Mouse (Mus musculus) forebrain, embryonic 12.5 days (tissue): ENCODE results near the gene Sppl2b. TPM values are rescaled to one million over a fixed set of nuclear protein-coding genes. Genes with fewer than 3 reads are reported as not detected.
"Not testable (repeated sequence)": the region's sequence is repeated elsewhere in the genome, so short reads cannot be mapped to it uniquely, and the experiment has no call there.

Source experiments
- ATAC-seq: fragments of 200-750 bp; cut with Nextera tagmentation; 2 replicates; pipeline ENCODE4 v1.8.0; 2017; ENCODE audit warnings: moderate TSS enrichment; ENCODE audit not compliant: low FRiP score
- H3K27ac ChIP-seq: fragments of 300-500 bp; sonication (generic); 2 replicates; pipeline ENCODE4 v1.5.1; 2016; ENCODE audit warnings: mild to moderate bottlenecking
- H3K27me3 ChIP-seq: fragments of 300-500 bp; sonication (generic); 2 replicates; pipeline ENCODE4 v1.6.1; 2016; ENCODE audit warnings: mild to moderate bottlenecking
- H3K36me3 ChIP-seq: fragments of 300-500 bp; sonication (generic); replicated peaks from 2 replicates; pipeline ENCODE4 v1.6.1; 2016; ENCODE audit warnings: mild to moderate bottlenecking
- H3K4me1 ChIP-seq: fragments of 300-500 bp; sonication (generic); 2 replicates; pipeline ENCODE4 v1.6.1; 2016
- H3K4me2 ChIP-seq: fragments of 300-500 bp; sonication (generic); 2 replicates; pipeline ENCODE4 v1.6.1; 2016; ENCODE audit warnings: mild to moderate bottlenecking, moderate library complexity
- H3K4me3 ChIP-seq: fragments of 300-500 bp; sonication (generic); replicated peaks from 2 replicates; pipeline ENCODE4 v1.5.1; 2016; ENCODE audit warnings: mild to moderate bottlenecking
- H3K9ac ChIP-seq: fragments of 300-500 bp; sonication (generic); 2 replicates; pipeline ENCODE4 v1.6.1; 2016; ENCODE audit warnings: mild to moderate bottlenecking
- H3K9me3 ChIP-seq: fragments of 300-500 bp; sonication (generic); 2 replicates; pipeline ENCODE4 v1.6.1; 2016
- WGBS: fragments of 180-500 bp; shearing (Covaris S2); methylation state at CpG from one replicate; pipeline ENCODE4 v1.1.7; 2016; 5-methylcytosine and 5-hydroxymethylcytosine counted together
- polyA plus RNA-seq: library from polyadenylated mRNA; unstranded; fragments of >200 nt; fragmentation: Nextera tagmentation; extraction: Ambion mirVana; gene quantifications from 2 replicates; pipeline ENCODE4 v1.2.1, GENCODE M21; 2016

The Sppl2b gene
- polyA plus RNA-seq, 1 experiment from 2014 or later, result 43.3 TPM

GRCm38 (mm10) chr10:80814800-80815199 lies 40.3 kb upstream of the Sppl2b start:
- no peak for ATAC-seq
- no peak overlapping the region for H3K9ac ChIP-seq
- peaks cover 6% of the 10 kb centered on the region for H3K4me1 ChIP-seq
- 73% methylated on average over 7 of the region's 7 CpGs for WGBS
- no peak overlapping the region for H3K4me2 ChIP-seq
- no peak overlapping the region for H3K27ac ChIP-seq
- H3K27me3 ChIP-seq, result peaks cover 29% of the 10 kb centered on the region
- no peaks in the 10 kb centered on the region for H3K36me3 ChIP-seq
- no peak overlapping the region for H3K4me3 ChIP-seq
- no peaks in the 10 kb centered on the region for H3K9me3 ChIP-seq

GRCm38 (mm10) chr10:80816303-80816702 lies 38.8 kb upstream of the Sppl2b start:
- 82% methylated on average over 3 of the region's 3 CpGs for WGBS
- H3K4me2 ChIP-seq, H3K9ac ChIP-seq, H3K4me1 ChIP-seq, H3K27ac ChIP-seq, H3K36me3 ChIP-seq, H3K9me3 ChIP-seq, ATAC-seq, H3K4me3 ChIP-seq: not testable (repeated sequence)
- peaks cover 14% of the 10 kb centered on the region for H3K27me3 ChIP-seq

GRCm38 (mm10) chr10:80817164-80817563 lies 37.9 kb upstream of the Sppl2b start:
- Histone ChIP-seq H3K9me3 (no peaks in the 10 kb centered on the region), H3K4me1 (no peaks in the 10 kb centered on the region), H3K27me3 (peaks cover 14% of the 10 kb centered on the region), H3K27ac (no peak overlapping the region), H3K4me2 (no peak overlapping the region), H3K4me3 (no peak overlapping the region), H3K9ac (no peak overlapping the region), H3K36me3 (no peaks in the 10 kb centered on the region)
- WGBS, result 83% methylated on average over 2 of the region's 2 CpGs
- ATAC-seq, result no peak

- H3K27ac ChIP-seq, H3K4me1 ChIP-seq, ATAC-seq, H3K9ac ChIP-seq, H3K4me3 ChIP-seq, H3K36me3 ChIP-seq, H3K9me3 ChIP-seq, H3K4me2 ChIP-seq, H3K27me3 ChIP-seq: not testable (repeated sequence)
- WGBS, result 81% methylated on average over 7 of the region's 7 CpGs
Measured at GRCm38 (mm10) chr10:80817955-80818354, 37.1 kb upstream of the Sppl2b start.

- H3K27ac ChIP-seq, result no peak overlapping the region
- H3K36me3 ChIP-seq, result no peaks in the 10 kb centered on the region
- WGBS, result 56% methylated on average over 6 of the region's 6 CpGs
- no peaks in the 10 kb centered on the region for H3K9me3 ChIP-seq
- no peak overlapping the region for H3K4me3 ChIP-seq
- H3K4me2 ChIP-seq, result no peak overlapping the region
- no peak overlapping the region for H3K9ac ChIP-seq
- no peak for ATAC-seq
- H3K4me1 ChIP-seq, result no peaks in the 10 kb centered on the region
- H3K27me3 ChIP-seq, result no peaks in the 10 kb centered on the region
Measured at GRCm38 (mm10) chr10:80818599-80819281, 36.3 kb upstream of the Sppl2b start.

GRCm38 (mm10) chr10:80819406-80819805 lies 35.7 kb upstream of the Sppl2b start:
- no peaks in the 10 kb centered on the region for H3K36me3 ChIP-seq
- H3K4me1 ChIP-seq, result no peaks in the 10 kb centered on the region
- H3K4me3 ChIP-seq, result no peak overlapping the region
- H3K27me3 ChIP-seq, result no peaks in the 10 kb centered on the region
- WGBS, result 64% methylated on average over 3 of the region's 3 CpGs
- no peak overlapping the region for H3K4me2 ChIP-seq
- H3K9me3 ChIP-seq, result no peaks in the 10 kb centered on the region
- no peak overlapping the region for H3K27ac ChIP-seq
- H3K9ac ChIP-seq, result no peak overlapping the region
- no peak for ATAC-seq

- H3K4me1 ChIP-seq, result peaks cover 4% of the 10 kb centered on the region; the same call in 1 of the 2 replicates
- H3K27ac ChIP-seq, result no peak overlapping the region
- H3K9me3 ChIP-seq, result no peaks in the 10 kb centered on the region
- no peaks in the 10 kb centered on the region for H3K27me3 ChIP-seq
- no peak overlapping the region for H3K4me2 ChIP-seq
- H3K9ac ChIP-seq, result no peak overlapping the region
- H3K4me3 ChIP-seq, result no peak overlapping the region
- WGBS, result 47% methylated on average over 2 of the region's 2 CpGs
- no peaks in the 10 kb centered on the region for H3K36me3 ChIP-seq
- ATAC-seq, result no peak
Measured at GRCm38 (mm10) chr10:80821991-80822390, 33.1 kb upstream of the Sppl2b start.

- 85% methylated on average over 5 of the region's 5 CpGs for WGBS
- Histone ChIP-seq H3K27me3 (no peaks in the 10 kb centered on the region), H3K36me3 (no peaks in the 10 kb centered on the region), H3K27ac (no peak overlapping the region), H3K4me2 (no peak overlapping the region), H3K9me3 (no peaks in the 10 kb centered on the region), H3K4me3 (no peak overlapping the region), H3K9ac (no peak overlapping the region), H3K4me1 (peaks cover 7% of the 10 kb centered on the region)
- no peak for ATAC-seq
Measured at GRCm38 (mm10) chr10:80822528-80822927, 32.5 kb upstream of the Sppl2b start.

- Histone ChIP-seq H3K27me3 (no peaks in the 10 kb centered on the region), H3K9ac (no peak overlapping the region), H3K4me1 (peaks cover 15% of the 10 kb centered on the region), H3K36me3 (peaks cover under 1% of the 10 kb centered on the region; the same call in 1 of the 2 replicates), H3K9me3 (no peaks in the 10 kb centered on the region), H3K27ac (no peak overlapping the region), H3K4me3 (no peak overlapping the region), H3K4me2 (no peak overlapping the region)
- 90% methylated on average over 1 of the region's 1 CpGs for whole genome bisulfite sequencing
- no peak for ATAC-seq
Measured at GRCm38 (mm10) chr10:80823316-80823715, 31.8 kb upstream of the Sppl2b start.

GRCm38 (mm10) chr10:80823847-80824643 lies 31.0 kb upstream of the Sppl2b start:
- Histone ChIP-seq H3K27ac (no peak overlapping the region), H3K4me1 (peaks cover 19% of the 10 kb centered on the region), H3K27me3 (no peaks in the 10 kb centered on the region), H3K4me2 (no peak overlapping the region), H3K9ac (no peak overlapping the region), H3K36me3 (peaks cover 6% of the 10 kb centered on the region), H3K4me3 (no peak overlapping the region), H3K9me3 (no peaks in the 10 kb centered on the region)
- ATAC-seq, result no peak
- 74% methylated on average over 8 of the region's 8 CpGs for WGBS

GRCm38 (mm10) chr10:80824827-80825226 lies 30.2 kb upstream of the Sppl2b start:
- Histone ChIP-seq H3K4me1 (peaks cover 26% of the 10 kb centered on the region), H3K4me3 (no peak overlapping the region), H3K36me3 (peaks cover 14% of the 10 kb centered on the region), H3K9ac (no peak overlapping the region), H3K9me3 (no peaks in the 10 kb centered on the region), H3K27ac (no peak overlapping the region), H3K27me3 (no peaks in the 10 kb centered on the region), H3K4me2 (no peak overlapping the region)
- WGBS, result 80% methylated on average over 2 of the region's 2 CpGs
- no peak for ATAC-seq

GRCm38 (mm10) chr10:80826151-80827062 lies 28.7 kb upstream of the Sppl2b start, which contains the start of gene Oaz1:
Oaz1 (plus strand) TSS chr10:80826656.
- H3K27ac ChIP-seq, result peak within 1 kb of the TSS; percentile 94
- H3K36me3 ChIP-seq, result peaks cover 18% of the 10 kb centered on the region
- no peaks in the 10 kb centered on the region for H3K27me3 ChIP-seq
- H3K4me2 ChIP-seq, result peak within 1 kb of the TSS; percentile 99
- H3K9me3 ChIP-seq, result no peaks in the 10 kb centered on the region
- peak within 1 kb of the TSS; percentile 94 for H3K9ac ChIP-seq
- H3K4me3 ChIP-seq, result peak within 1 kb of the TSS; percentile 85
- H3K4me1 ChIP-seq, result peaks cover 42% of the 10 kb centered on the region
- ATAC-seq, result peak; percentile 97
- WGBS, result under 1% methylated on average over 79 of the region's 82 CpGs
